Mouse (Mus musculus): ENCODE data around the gene Slc25a31. TPM values are rescaled to one million over a fixed set of nuclear protein-coding genes. Genes with fewer than 3 reads are reported as not detected.

Gene Slc25a31
- polyA plus RNA-seq, 1 experiment, result 0.13 TPM

- H3K4me3 ChIP-seq (ENCODE audit: extremely low read depth, insufficient read depth, insufficient read length), result no peak overlapping the region
- no peaks in the 10 kb centered on the region for H3K4me1 ChIP-seq (ENCODE audit: control insufficient read depth, insufficient read depth, insufficient read length)
- WGBS, result 80% methylated on average over 1 of the region's 1 CpGs
- H3K36me3 ChIP-seq (ENCODE audit: control insufficient read depth, insufficient read depth, low read length), result no peaks in the 10 kb centered on the region
- DNase-seq (ENCODE audit: low read depth in 1 of 2, low spot score in 2 of 2), result no peak
- no peak overlapping the region for H3K27ac ChIP-seq (ENCODE audit: insufficient read depth, low read length)
- H3K27me3 ChIP-seq (ENCODE audit: control insufficient read depth, insufficient read depth, low read length), result no peaks in the 10 kb centered on the region
- no peak for TF ChIP-seq POLR2A (IDR thresholded peaks at IDR 0.05; ENCODE audit: low read depth, low read length)
- no peak for TF ChIP-seq CTCF (IDR thresholded peaks at IDR 0.05; ENCODE audit: extremely low read depth, insufficient read depth, insufficient read length, insufficient replicate concordance)
These were observed 7.4 kb downstream of the Slc25a31 start for GRCm38 (mm10) chr3:40716056-40716455.

GRCm38 (mm10) chr3:40719022-40719421 lies 10.4 kb downstream of the Slc25a31 start:
- no peak overlapping the region for H3K4me3 ChIP-seq (ENCODE audit: extremely low read depth, insufficient read depth, insufficient read length)
- DNase-seq (ENCODE audit: low read depth in 1 of 2, low spot score in 2 of 2), result no peak
- no peaks in the 10 kb centered on the region for H3K36me3 ChIP-seq (ENCODE audit: control insufficient read depth, insufficient read depth, low read length)
- TF ChIP-seq POLR2A (IDR thresholded peaks at IDR 0.05; ENCODE audit: low read depth, low read length) (no peak), CTCF (IDR thresholded peaks at IDR 0.05; ENCODE audit: extremely low read depth, insufficient read depth, insufficient read length, insufficient replicate concordance) (no peak)
- WGBS, result 89% methylated on average over 3 of the region's 3 CpGs
- no peaks in the 10 kb centered on the region for H3K4me1 ChIP-seq (ENCODE audit: control insufficient read depth, insufficient read depth, insufficient read length)
- no peaks in the 10 kb centered on the region for H3K27me3 ChIP-seq (ENCODE audit: control insufficient read depth, insufficient read depth, low read length)
- no peak overlapping the region for H3K27ac ChIP-seq (ENCODE audit: insufficient read depth, low read length)

- WGBS, result 84% methylated on average over 6 of the region's 6 CpGs
- TF ChIP-seq POLR2A (IDR thresholded peaks at IDR 0.05; ENCODE audit: low read depth, low read length), result no peak
- no peak for TF ChIP-seq CTCF (IDR thresholded peaks at IDR 0.05; ENCODE audit: extremely low read depth, insufficient read depth, insufficient read length, insufficient replicate concordance)
- H3K4me1 ChIP-seq (ENCODE audit: control insufficient read depth, insufficient read depth, insufficient read length), result no peaks in the 10 kb centered on the region
- H3K27me3 ChIP-seq (ENCODE audit: control insufficient read depth, insufficient read depth, low read length), result no peaks in the 10 kb centered on the region; the same call in 1 of the 2 replicates
- H3K36me3 ChIP-seq (ENCODE audit: control insufficient read depth, insufficient read depth, low read length), result no peaks in the 10 kb centered on the region
- H3K4me3 ChIP-seq (ENCODE audit: extremely low read depth, insufficient read depth, insufficient read length), result no peak overlapping the region
- no peak overlapping the region for H3K27ac ChIP-seq (ENCODE audit: insufficient read depth, low read length)
- DNase-seq (ENCODE audit: low read depth in 1 of 2, low spot score in 2 of 2), result no peak
These were observed 29.8 kb downstream of the Slc25a31 start for GRCm38 (mm10) chr3:40738381-40738912.

GRCm38 (mm10) chr3:40744024-40744835 lies 35.6 kb downstream of the Slc25a31 start, which contains the start of gene Hspa4l:
Gene Hspa4l (plus strand): TSS chr3:40744495.
- H3K4me3 ChIP-seq (ENCODE audit: extremely low read depth, insufficient read depth, insufficient read length), result peak within 1 kb of the TSS; percentile 91
- 41% methylated on average over 16 of the region's 16 CpGs for WGBS
- H3K27me3 ChIP-seq (ENCODE audit: control insufficient read depth, insufficient read depth, low read length), result no peaks in the 10 kb centered on the region
- H3K4me1 ChIP-seq (ENCODE audit: control insufficient read depth, insufficient read depth, insufficient read length), result no peaks in the 10 kb centered on the region; the same call in 1 of the 2 replicates
- DNase-seq (ENCODE audit: low read depth in 1 of 2, low spot score in 2 of 2), result no peak
- peak within 1 kb of the TSS; percentile 90 for H3K27ac ChIP-seq (ENCODE audit: insufficient read depth, low read length)
- no peaks in the 10 kb centered on the region for H3K36me3 ChIP-seq (ENCODE audit: control insufficient read depth, insufficient read depth, low read length)
- TF ChIP-seq POLR2A (IDR thresholded peaks at IDR 0.05; ENCODE audit: low read depth, low read length), result no peak
- no peak for TF ChIP-seq CTCF (IDR thresholded peaks at IDR 0.05; ENCODE audit: extremely low read depth, insufficient read depth, insufficient read length, insufficient replicate concordance)

GRCm38 (mm10) chr3:40744836-40745660 lies 36.4 kb downstream of the Slc25a31 start:
- no peaks in the 10 kb centered on the region for H3K36me3 ChIP-seq (ENCODE audit: control insufficient read depth, insufficient read depth, low read length)
- WGBS, result under 1% methylated on average over 81 of the region's 93 CpGs
- DNase-seq (ENCODE audit: low read depth in 1 of 2, low spot score in 2 of 2), result peak; percentile 63 to 92
- H3K4me3 ChIP-seq (ENCODE audit: extremely low read depth, insufficient read depth, insufficient read length), result peak overlapping the region; percentile 91
- H3K27me3 ChIP-seq (ENCODE audit: control insufficient read depth, insufficient read depth, low read length), result no peaks in the 10 kb centered on the region
- H3K27ac ChIP-seq (ENCODE audit: insufficient read depth, low read length), result peak overlapping the region; percentile 90
- TF ChIP-seq CTCF (IDR thresholded peaks at IDR 0.05; ENCODE audit: extremely low read depth, insufficient read depth, insufficient read length, insufficient replicate concordance) (no peak), POLR2A (IDR thresholded peaks at IDR 0.05; ENCODE audit: low read depth, low read length) (0 out of 2 replicates have a peak, but pooled peaks have one; percentile 21)
- H3K4me1 ChIP-seq (ENCODE audit: control insufficient read depth, insufficient read depth, insufficient read length), result no peaks in the 10 kb centered on the region; the same call in 1 of the 2 replicates

GRCm38 (mm10) chr3:40745661-40746547 lies 37.2 kb downstream of the Slc25a31 start:
- Histone ChIP-seq H3K36me3 (ENCODE audit: control insufficient read depth, insufficient read depth, low read length) (no peaks in the 10 kb centered on the region), H3K4me3 (ENCODE audit: extremely low read depth, insufficient read depth, insufficient read length) (peak overlapping the region; percentile 91), H3K27me3 (ENCODE audit: control insufficient read depth, insufficient read depth, low read length) (no peaks in the 10 kb centered on the region), H3K27ac (ENCODE audit: insufficient read depth, low read length) (peak overlapping the region; percentile 90), H3K4me1 (ENCODE audit: control insufficient read depth, insufficient read depth, insufficient read length) (no peaks in the 10 kb centered on the region; the same call in 1 of the 2 replicates)
- TF ChIP-seq CTCF (IDR thresholded peaks at IDR 0.05; ENCODE audit: extremely low read depth, insufficient read depth, insufficient read length, insufficient replicate concordance) (no peak), POLR2A (IDR thresholded peaks at IDR 0.05; ENCODE audit: low read depth, low read length) (no peak)
- DNase-seq (ENCODE audit: low read depth in 1 of 2, low spot score in 2 of 2), result peak in 1 of 2 experiments; percentile 26
- 3% methylated on average over 37 of the region's 37 CpGs for WGBS

Measured in spleen, adult 2 months (tissue).